Mouse (Mus musculus) forebrain, embryonic 11.5 days (tissue): ENCODE results near the gene Ophn1. TPM values are rescaled to one million over a fixed set of nuclear protein-coding genes. Genes with fewer than 3 reads are reported as not detected.
A peak's percentile ranks its signal among the peaks of the same experiment; 100 is the strongest.

Experiments used
- ATAC-seq: fragments of 200-750 bp; cut with Nextera tagmentation; replicated peaks from 2 replicates; pipeline ENCODE4 v1.8.0; 2017; ENCODE audit warnings: moderate TSS enrichment; ENCODE audit not compliant: low FRiP score
- DNase-seq: peaks from one replicate; pipeline ENCODE4 v3.0.0-alpha.2; 2017; ENCODE audit warnings: low spot score
- H3K27ac ChIP-seq: fragments of 300-500 bp; sonication (generic); 2 replicates; pipeline ENCODE4 v1.5.1; 2014; ENCODE audit warnings: low read depth, low read length
- H3K27me3 ChIP-seq: fragments of 300-500 bp; sonication (generic); 2 replicates; pipeline ENCODE4 v1.6.1; 2014; ENCODE audit warnings: mild to moderate bottlenecking, low read length, mixed read lengths; ENCODE audit not compliant: control insufficient read depth, insufficient read depth
- H3K36me3 ChIP-seq: fragments of 300-500 bp; sonication (generic); 2 replicates; pipeline ENCODE4 v1.6.1; 2014; ENCODE audit warnings: mild to moderate bottlenecking, low read length, moderate library complexity, mixed read lengths; ENCODE audit not compliant: control insufficient read depth, insufficient read depth
- H3K4me1 ChIP-seq: fragments of 300-500 bp; sonication (generic); replicated peaks from 2 replicates; pipeline ENCODE4 v1.6.1; 2014; ENCODE audit warnings: low read length, mixed read lengths; ENCODE audit not compliant: control insufficient read depth, insufficient read depth
- H3K4me2 ChIP-seq: fragments of 300-500 bp; sonication (generic); 2 replicates; pipeline ENCODE4 v1.6.1; 2014; ENCODE audit warnings: low read depth, mild to moderate bottlenecking, low read length, moderate library complexity, mixed read lengths; ENCODE audit not compliant: severe bottlenecking
- H3K4me3 ChIP-seq: fragments of 300-500 bp; sonication (generic); 2 replicates; pipeline ENCODE4 v1.5.1; 2014; ENCODE audit warnings: low read depth, low read length
- H3K9ac ChIP-seq: fragments of 300-500 bp; sonication (generic); 2 replicates; pipeline ENCODE4 v1.6.1; 2014; ENCODE audit warnings: low read length
- H3K9me3 ChIP-seq: fragments of 300-500 bp; sonication (generic); 2 replicates; pipeline ENCODE4 v1.6.1; 2016; ENCODE audit warnings: low read length, mixed read lengths; ENCODE audit not compliant: control insufficient read depth
- WGBS: fragments of 180-500 bp; shearing (Covaris S2); extraction: QIAGEN DNeasy Blood & Tissue Kit; methylation state at CpG from one replicate; pipeline ENCODE4 v1.1.7; 2014; 5-methylcytosine and 5-hydroxymethylcytosine counted together
- polyA plus RNA-seq: library from polyadenylated mRNA; unstranded; fragments of >200 nt; fragmentation: Nextera tagmentation; extraction: Ambion mirVana; gene quantifications from 2 replicates; pipeline ENCODE4 v1.2.1, GENCODE M21; 2014

Gene Ophn1
- 19.6 and 20.5 TPM in 2 replicates for polyA plus RNA-seq

GRCm38 (mm10) chrX:98890406-98891116 lies at the start of gene Ophn1:
TSS of gene Ophn1 (minus strand) at chrX:98891025.
- Histone ChIP-seq H3K27me3 (peaks cover 5% of the 10 kb centered on the region; the same call in 1 of the 2 replicates), H3K27ac (peak within 1 kb of the TSS; percentile 50; the same call in 1 of the 2 replicates), H3K9me3 (no peaks in the 10 kb centered on the region), H3K4me3 (peak within 1 kb of the TSS; percentile 50), H3K4me2 (peak within 1 kb of the TSS; percentile 54), H3K4me1 (no peaks in the 10 kb centered on the region), H3K9ac (peak within 1 kb of the TSS; percentile 61), H3K36me3 (no peaks in the 10 kb centered on the region)
- ATAC-seq (peak; percentile 92), DNase-seq (peak; percentile 74)
- 12% methylated on average over 47 of the region's 48 CpGs for WGBS

GRCm38 (mm10) chrX:98937555-98938294 lies 46.9 kb upstream of the Ophn1 start:
- H3K27ac ChIP-seq, result peak overlapping the region; percentile 81
- WGBS, result 25% methylated on average over 57 of the region's 57 CpGs
- DNase-seq, result peak; percentile 95
- H3K4me3 ChIP-seq, result peak overlapping the region; percentile 49
- no peaks in the 10 kb centered on the region for H3K27me3 ChIP-seq
- peak overlapping the region; percentile 73 for H3K9ac ChIP-seq
- H3K36me3 ChIP-seq, result no peaks in the 10 kb centered on the region
- peak overlapping the region; percentile 57 for H3K4me2 ChIP-seq
- H3K4me1 ChIP-seq, result no peaks in the 10 kb centered on the region
- no peaks in the 10 kb centered on the region for H3K9me3 ChIP-seq
- peak; percentile 91 for ATAC-seq

- Histone ChIP-seq H3K4me3 (peak overlapping the region; percentile 49), H3K4me2 (peak overlapping the region; percentile 57), H3K27me3 (no peaks in the 10 kb centered on the region), H3K9ac (peak overlapping the region; percentile 73), H3K36me3 (no peaks in the 10 kb centered on the region), H3K27ac (peak overlapping the region; percentile 81), H3K4me1 (no peaks in the 10 kb centered on the region), H3K9me3 (no peaks in the 10 kb centered on the region)
- ATAC-seq, result peak; percentile 95
- WGBS, result 15% methylated on average over 65 of the region's 66 CpGs
- peak; percentile 94 for DNase-seq
Observed at GRCm38 (mm10) chrX:98936707-98937554, 46.1 kb upstream of the Ophn1 start.

- Histone ChIP-seq H3K4me1 (no peaks in the 10 kb centered on the region), H3K27ac (peak within 1 kb of the TSS; percentile 81), H3K9me3 (no peaks in the 10 kb centered on the region), H3K4me2 (peak within 1 kb of the TSS; percentile 57), H3K9ac (peak within 1 kb of the TSS; percentile 73), H3K36me3 (no peaks in the 10 kb centered on the region), H3K27me3 (no peaks in the 10 kb centered on the region), H3K4me3 (peak within 1 kb of the TSS; percentile 49)
- ATAC-seq (no peak), DNase-seq (no peak)
- WGBS, result 77% methylated on average over 3 of the region's 3 CpGs
Observed at GRCm38 (mm10) chrX:98936101-98936500, 45.3 kb upstream of the Ophn1 start, which contains the start of gene Yipf6. TSS of gene Yipf6 (plus strand) at chrX:98936316.

GRCm38 (mm10) chrX:98919423-98919822 lies 28.6 kb upstream of the Ophn1 start:
- H3K4me3 ChIP-seq, result no peak overlapping the region
- no peaks in the 10 kb centered on the region for H3K36me3 ChIP-seq
- ATAC-seq (no peak), DNase-seq (no peak)
- no peak overlapping the region for H3K4me2 ChIP-seq
- no peak overlapping the region for H3K9ac ChIP-seq
- WGBS, result 28% methylated on average over 6 of the region's 6 CpGs
- H3K4me1 ChIP-seq, result no peaks in the 10 kb centered on the region
- no peaks in the 10 kb centered on the region; the same call in 1 of the 2 replicates for H3K27me3 ChIP-seq
- H3K9me3 ChIP-seq, result no peaks in the 10 kb centered on the region
- H3K27ac ChIP-seq, result no peak overlapping the region

GRCm38 (mm10) chrX:98908910-98909309 lies 18.1 kb upstream of the Ophn1 start:
- no peak overlapping the region for H3K4me2 ChIP-seq
- H3K36me3 ChIP-seq, result no peaks in the 10 kb centered on the region
- H3K27ac ChIP-seq, result no peak overlapping the region
- no peak for DNase-seq
- no peaks in the 10 kb centered on the region for H3K9me3 ChIP-seq
- 44% methylated on average over 1 of the region's 1 CpGs for WGBS
- no peak overlapping the region for H3K9ac ChIP-seq
- H3K4me3 ChIP-seq, result no peak overlapping the region
- no peak for ATAC-seq
- no peaks in the 10 kb centered on the region for H3K27me3 ChIP-seq
- no peaks in the 10 kb centered on the region for H3K4me1 ChIP-seq

GRCm38 (mm10) chrX:98904226-98904625 lies 13.4 kb upstream of the Ophn1 start:
- H3K27me3 ChIP-seq, result no peaks in the 10 kb centered on the region
- no peak overlapping the region for H3K9ac ChIP-seq
- no peaks in the 10 kb centered on the region for H3K36me3 ChIP-seq
- no peak overlapping the region for H3K4me3 ChIP-seq
- no peaks in the 10 kb centered on the region for H3K9me3 ChIP-seq
- WGBS, result 92% methylated on average over 6 of the region's 6 CpGs
- ATAC-seq (no peak), DNase-seq (no peak)
- no peak overlapping the region for H3K27ac ChIP-seq
- H3K4me1 ChIP-seq, result no peaks in the 10 kb centered on the region
- no peak overlapping the region for H3K4me2 ChIP-seq

- H3K4me1 ChIP-seq, result no peaks in the 10 kb centered on the region
- no peak overlapping the region for H3K27ac ChIP-seq
- no peak overlapping the region for H3K4me2 ChIP-seq
- no peak for DNase-seq
- H3K4me3 ChIP-seq, result no peak overlapping the region
- H3K36me3 ChIP-seq, result no peaks in the 10 kb centered on the region
- H3K27me3 ChIP-seq, result no peaks in the 10 kb centered on the region
- H3K9ac ChIP-seq, result no peak overlapping the region
- ATAC-seq, result no peak
- H3K9me3 ChIP-seq, result no peaks in the 10 kb centered on the region
- 87% methylated on average over 3 of the region's 3 CpGs for WGBS
Observed at GRCm38 (mm10) chrX:98898307-98898706, 7.5 kb upstream of the Ophn1 start.
